Mouse (Mus musculus): Measurements from ENCODE around the gene Enho. TPM values are rescaled to one million over a fixed set of nuclear protein-coding genes. Genes with fewer than 3 reads are reported as not detected.
A peak's percentile ranks its signal among the peaks of the same experiment; 100 is the strongest.

Enho gene
- polyA plus RNA-seq, 2 experiments = 12.5 to 15.6 TPM

- no peak for TF ChIP-seq POLR2A (IDR thresholded peaks at IDR 0.05; ENCODE audit: borderline replicate concordance, extremely low read depth, insufficient read depth, insufficient read length)
- Histone ChIP-seq H3K4me2 (replicated peaks; ENCODE audit: low read depth, low read length, severe bottlenecking) (0 out of 2 replicates have a peak overlapping the region, but pooled peaks have one; percentile 5), H3K27ac (replicated peaks; ENCODE audit: low read depth, low read length) (no peak overlapping the region), H3K4me3 (replicated peaks; ENCODE audit: low read length) (no peak overlapping the region), H3K36me3 (ENCODE audit: control insufficient read depth, insufficient read depth, low read length) (no peaks in the 10 kb centered on the region), H3K4me1 (ENCODE audit: control insufficient read depth, insufficient read depth, low read length) (peaks cover 3% of the 10 kb centered on the region; the same call in 1 of the 2 replicates), H3K9ac (ENCODE audit: low read depth, low read length, severe bottlenecking) (no peak overlapping the region), H3K27me3 (ENCODE audit: control insufficient read depth, insufficient read depth, low read length) (peaks cover 14% of the 10 kb centered on the region; the same call in 1 of the 2 replicates), H3K9me3 (ENCODE audit: control insufficient read depth, low read length) (no peaks in the 10 kb centered on the region)
- no peak for ATAC-seq (ENCODE audit: low FRiP score, low read depth)
- DNase-seq (ENCODE audit: low spot score) = no peak
- 20% methylated on average over 6 of the region's 6 CpGs for WGBS
These were observed 42.7 kb upstream of the Enho start for GRCm38 (mm10) chr4:41682789-41683188.

- ATAC-seq (ENCODE audit: low FRiP score, low read depth) (no peak), DNase-seq (ENCODE audit: low spot score) (no peak)
- Histone ChIP-seq H3K4me2 (replicated peaks; ENCODE audit: low read depth, low read length, severe bottlenecking) (no peak overlapping the region), H3K9ac (ENCODE audit: low read depth, low read length, severe bottlenecking) (no peak overlapping the region), H3K9me3 (ENCODE audit: control insufficient read depth, low read length) (no peaks in the 10 kb centered on the region), H3K27me3 (ENCODE audit: control insufficient read depth, insufficient read depth, low read length) (peaks cover 14% of the 10 kb centered on the region; the same call in 1 of the 2 replicates), H3K36me3 (ENCODE audit: control insufficient read depth, insufficient read depth, low read length) (no peaks in the 10 kb centered on the region), H3K27ac (replicated peaks; ENCODE audit: low read depth, low read length) (no peak overlapping the region), H3K4me1 (ENCODE audit: control insufficient read depth, insufficient read depth, low read length) (peaks cover 9% of the 10 kb centered on the region; the same call in 1 of the 2 replicates), H3K4me3 (replicated peaks; ENCODE audit: low read length) (no peak overlapping the region)
- WGBS = 61% methylated on average over 10 of the region's 10 CpGs
- no peak for TF ChIP-seq POLR2A (IDR thresholded peaks at IDR 0.05; ENCODE audit: borderline replicate concordance, extremely low read depth, insufficient read depth, insufficient read length)
These were observed 41.8 kb upstream of the Enho start for GRCm38 (mm10) chr4:41681947-41682346.

DNA sequence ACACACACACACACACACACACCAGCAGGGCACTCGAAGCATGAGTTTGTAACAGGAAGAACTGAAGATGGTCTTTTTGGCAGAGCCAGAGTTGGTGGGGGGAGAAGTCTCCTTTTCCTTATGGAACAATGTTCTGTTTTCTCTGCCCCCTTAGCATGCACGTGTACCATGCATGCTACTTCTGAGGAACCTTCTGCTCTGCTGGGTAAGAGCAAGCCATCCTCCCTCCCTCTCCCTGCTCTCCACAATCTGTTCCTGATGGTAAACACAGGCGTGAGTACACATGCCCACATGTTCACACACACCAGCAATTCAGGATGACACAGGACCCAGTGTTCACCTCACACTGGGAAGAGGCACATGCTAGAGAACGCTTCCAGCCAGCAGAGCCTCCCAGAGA is 41.1 kb upstream of the Enho start:
- no peak overlapping the region for H3K4me2 ChIP-seq (replicated peaks; ENCODE audit: low read depth, low read length, severe bottlenecking)
- H3K27ac ChIP-seq (replicated peaks; ENCODE audit: low read depth, low read length) = no peak overlapping the region
- peaks cover 21% of the 10 kb centered on the region; the same call in 1 of the 2 replicates for H3K27me3 ChIP-seq (ENCODE audit: control insufficient read depth, insufficient read depth, low read length)
- H3K9ac ChIP-seq (ENCODE audit: low read depth, low read length, severe bottlenecking) = no peak overlapping the region
- no peaks in the 10 kb centered on the region for H3K9me3 ChIP-seq (ENCODE audit: control insufficient read depth, low read length)
- H3K36me3 ChIP-seq (ENCODE audit: control insufficient read depth, insufficient read depth, low read length) = no peaks in the 10 kb centered on the region
- ATAC-seq (ENCODE audit: low FRiP score, low read depth) (no peak), DNase-seq (ENCODE audit: low spot score) (no peak)
- H3K4me1 ChIP-seq (ENCODE audit: control insufficient read depth, insufficient read depth, low read length) = peaks cover 9% of the 10 kb centered on the region; the same call in 1 of the 2 replicates
- no peak for TF ChIP-seq POLR2A (IDR thresholded peaks at IDR 0.05; ENCODE audit: borderline replicate concordance, extremely low read depth, insufficient read depth, insufficient read length)
- no peak overlapping the region for H3K4me3 ChIP-seq (replicated peaks; ENCODE audit: low read length)
- WGBS = 52% methylated on average over 4 of the region's 4 CpGs

- H3K4me3 ChIP-seq (replicated peaks; ENCODE audit: low read length) = no peak overlapping the region
- ATAC-seq (ENCODE audit: low FRiP score, low read depth) (no peak), DNase-seq (ENCODE audit: low spot score) (no peak)
- peaks cover 35% of the 10 kb centered on the region for H3K27me3 ChIP-seq (ENCODE audit: control insufficient read depth, insufficient read depth, low read length)
- H3K4me2 ChIP-seq (replicated peaks; ENCODE audit: low read depth, low read length, severe bottlenecking) = no peak overlapping the region
- H3K4me1 ChIP-seq (ENCODE audit: control insufficient read depth, insufficient read depth, low read length) = peaks cover 9% of the 10 kb centered on the region; the same call in 1 of the 2 replicates
- H3K27ac ChIP-seq (replicated peaks; ENCODE audit: low read depth, low read length) = no peak overlapping the region
- no peaks in the 10 kb centered on the region for H3K9me3 ChIP-seq (ENCODE audit: control insufficient read depth, low read length)
- H3K9ac ChIP-seq (ENCODE audit: low read depth, low read length, severe bottlenecking) = no peak overlapping the region
- WGBS = 83% methylated on average over 1 of the region's 2 CpGs
- TF ChIP-seq POLR2A (IDR thresholded peaks at IDR 0.05; ENCODE audit: borderline replicate concordance, extremely low read depth, insufficient read depth, insufficient read length) = no peak
- H3K36me3 ChIP-seq (ENCODE audit: control insufficient read depth, insufficient read depth, low read length) = no peaks in the 10 kb centered on the region
These were observed 39.2 kb upstream of the Enho start for GRCm38 (mm10) chr4:41679291-41679690.

- Histone ChIP-seq H3K27me3 (ENCODE audit: control insufficient read depth, insufficient read depth, low read length) (peaks cover 39% of the 10 kb centered on the region), H3K4me1 (ENCODE audit: control insufficient read depth, insufficient read depth, low read length) (peaks cover 9% of the 10 kb centered on the region; the same call in 1 of the 2 replicates), H3K4me3 (replicated peaks; ENCODE audit: low read length) (no peak overlapping the region), H3K4me2 (replicated peaks; ENCODE audit: low read depth, low read length, severe bottlenecking) (no peak overlapping the region), H3K36me3 (ENCODE audit: control insufficient read depth, insufficient read depth, low read length) (no peaks in the 10 kb centered on the region), H3K9me3 (ENCODE audit: control insufficient read depth, low read length) (no peaks in the 10 kb centered on the region), H3K27ac (replicated peaks; ENCODE audit: low read depth, low read length) (no peak overlapping the region), H3K9ac (ENCODE audit: low read depth, low read length, severe bottlenecking) (no peak overlapping the region)
- WGBS = 75% methylated on average over 6 of the region's 6 CpGs
- ATAC-seq (ENCODE audit: low FRiP score, low read depth) = no peak
- no peak for DNase-seq (ENCODE audit: low spot score)
- no peak for TF ChIP-seq POLR2A (IDR thresholded peaks at IDR 0.05; ENCODE audit: borderline replicate concordance, extremely low read depth, insufficient read depth, insufficient read length)
These were observed 38.7 kb upstream of the Enho start for GRCm38 (mm10) chr4:41678863-41679262.

Measured in limb, embryonic 14.5 days (tissue).